Mouse (Mus musculus): Measurements from ENCODE around the gene Elp4. TPM values are rescaled to one million over a fixed set of nuclear protein-coding genes. Genes with fewer than 3 reads are reported as not detected.

Elp4 gene
- polyA plus RNA-seq, 1 experiment from 2014 or later, result 13.5 TPM

GRCm38 (mm10) chr2:105890816-105891215 lies 13.5 kb downstream of the Elp4 start:
- DNase-seq (ENCODE audit: low read depth, low spot score) (no peak), ATAC-seq (no peak)
- no peak for TF ChIP-seq CTCF (IDR thresholded peaks at IDR 0.05)
- in situ Hi-C loops (cut with MboI; ENCODE audit: low pct_unique_long_range_greater_than_20kb), result no loop called here
- no peaks in the 10 kb centered on the region for H3K27me3 ChIP-seq
- POLR2A ChIA-PET, result no interaction called here
- CTCF ChIA-PET, result interaction anchor here (1.5 to 1.7 kb wide), 2 partner anchors 11 to 12 kb away, joined by 3 to 5 read pairs; no protein-coding TSS in a partner anchor

- ATAC-seq (no peak), DNase-seq (ENCODE audit: low read depth, low spot score) (no peak)
- CTCF ChIA-PET, result no interaction called here
- POLR2A ChIA-PET, result no interaction called here
- in situ Hi-C loops (cut with MboI; ENCODE audit: low pct_unique_long_range_greater_than_20kb), result no loop called here
- no peaks in the 10 kb centered on the region for H3K27me3 ChIP-seq
- TF ChIP-seq CTCF (IDR thresholded peaks at IDR 0.05), result no peak
Observed at GRCm38 (mm10) chr2:105873403-105873802, 31.0 kb downstream of the Elp4 start.

DNA sequence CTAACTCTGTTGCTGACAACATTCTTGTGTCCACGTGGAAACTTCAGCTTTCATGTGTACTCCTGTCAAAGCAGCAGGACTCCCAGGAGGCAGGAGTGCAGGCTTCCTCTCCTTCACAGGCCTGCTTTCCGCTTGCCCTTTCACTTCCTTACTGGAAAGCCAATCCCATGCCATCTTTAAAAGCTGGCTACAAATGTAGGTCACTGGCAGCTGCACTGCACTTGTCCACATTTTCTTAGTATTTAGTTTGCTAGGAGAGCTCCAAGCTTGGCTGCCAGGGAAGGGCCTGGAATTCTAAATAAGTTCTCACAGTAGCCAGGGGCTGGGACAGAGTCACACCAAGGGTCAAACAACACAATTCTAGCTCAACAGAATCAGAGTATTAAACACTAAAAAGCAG lies 49.6 kb downstream of the Elp4 start:
- ATAC-seq (no peak), DNase-seq (ENCODE audit: low read depth, low spot score) (no peak)
- ChIA-PET CTCF (interaction anchor here (0.6 kb wide), 1 partner anchor 283 kb away, joined by 3 read pairs; no protein-coding TSS in a partner anchor), POLR2A (no interaction called here)
- in situ Hi-C loops (cut with MboI; ENCODE audit: low pct_unique_long_range_greater_than_20kb), result no loop called here
- TF ChIP-seq CTCF (IDR thresholded peaks at IDR 0.05), result no peak
- H3K27me3 ChIP-seq, result no peaks in the 10 kb centered on the region

DNA sequence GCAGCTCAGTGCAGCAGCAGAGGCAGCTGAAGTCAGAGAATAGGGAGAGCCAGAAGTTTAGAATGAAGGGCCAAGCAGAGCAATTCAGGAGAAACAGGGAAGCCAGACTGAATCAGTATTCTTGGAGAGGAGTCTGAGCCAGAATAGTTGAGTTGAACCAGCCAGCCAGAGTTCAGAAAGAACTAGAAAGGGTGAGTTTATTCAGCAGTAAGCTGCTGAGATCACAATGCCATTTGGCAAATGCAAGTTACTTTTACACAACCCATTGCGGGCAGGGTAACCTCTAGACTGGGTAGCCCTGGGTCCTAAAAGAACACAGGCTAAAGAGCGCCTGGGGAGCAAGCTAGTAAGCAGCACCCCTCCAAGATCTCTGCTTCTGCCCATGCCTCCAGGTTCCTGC lies 51.4 kb downstream of the Elp4 start:
- DNase-seq (ENCODE audit: low read depth, low spot score), result no peak
- CTCF ChIA-PET, result no interaction called here
- TF ChIP-seq CTCF (IDR thresholded peaks at IDR 0.05), result no peak
- ATAC-seq, result no peak
- POLR2A ChIA-PET, result no interaction called here
- H3K27me3 ChIP-seq, result no peaks in the 10 kb centered on the region
- in situ Hi-C loops (cut with MboI; ENCODE audit: low pct_unique_long_range_greater_than_20kb), result no loop called here

DNA sequence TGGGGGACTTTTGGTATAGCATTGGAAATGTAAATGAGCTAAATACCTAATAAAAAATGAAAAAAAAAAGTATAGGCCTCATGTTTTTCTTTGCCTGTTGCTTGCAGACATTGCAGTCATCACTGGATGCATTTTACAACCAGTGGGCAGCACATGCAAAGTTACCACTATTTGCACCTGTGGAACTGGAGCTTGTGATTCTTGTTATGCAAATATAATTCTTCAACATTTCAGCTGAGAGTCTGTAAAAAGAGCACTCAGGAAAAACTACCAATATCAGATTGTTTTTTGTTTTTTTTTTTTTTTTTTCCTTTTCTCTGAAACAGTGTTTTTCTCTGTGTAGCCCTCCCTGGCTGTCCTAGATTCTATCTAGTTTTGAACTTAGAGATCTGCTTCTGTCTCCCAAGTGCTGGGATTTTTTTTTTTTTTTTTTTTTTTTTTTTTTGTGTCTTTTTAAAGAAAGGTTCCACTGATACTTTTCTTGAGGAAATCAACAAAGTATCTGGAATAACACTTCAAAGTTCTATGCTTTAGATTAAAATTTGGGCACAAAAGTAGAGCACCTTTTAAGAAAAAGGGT lies 52.6 kb downstream of the Elp4 start:
- POLR2A ChIA-PET, result interaction anchor here (0.7 kb wide), 1 partner anchor 129 kb away, joined by 6 read pairs; no protein-coding TSS in a partner anchor
- ATAC-seq (no peak), DNase-seq (ENCODE audit: low read depth, low spot score) (no peak)
- TF ChIP-seq CTCF (IDR thresholded peaks at IDR 0.05), result no peak
- CTCF ChIA-PET, result no interaction called here
- H3K27me3 ChIP-seq, result no peaks in the 10 kb centered on the region
- in situ Hi-C loops (cut with MboI; ENCODE audit: low pct_unique_long_range_greater_than_20kb), result no loop called here

DNA sequence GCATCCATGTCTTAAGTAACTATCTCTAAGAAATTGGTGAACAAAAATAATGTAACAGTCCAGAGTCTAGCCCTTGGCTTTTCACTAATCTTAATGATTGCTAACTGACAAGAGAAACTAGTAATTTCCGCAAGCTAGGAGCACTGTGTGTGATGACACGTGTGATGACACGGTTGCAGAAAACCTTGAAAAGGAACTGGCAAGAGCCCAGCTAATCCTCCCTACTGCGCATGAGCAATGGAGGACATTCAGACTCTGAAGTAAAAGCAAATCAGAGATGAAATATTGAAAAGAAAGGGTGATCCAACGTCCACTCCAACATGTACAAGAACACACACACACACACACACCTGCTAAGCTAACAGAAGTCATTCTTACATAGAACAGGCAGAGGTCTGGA lies 61.2 kb downstream of the Elp4 start:
- no peak for DNase-seq (ENCODE audit: low read depth, low spot score)
- no peaks in the 10 kb centered on the region for H3K27me3 ChIP-seq
- ChIA-PET POLR2A (interaction anchor here (0.6 kb wide), 1 partner anchor 355 kb away, joined by 5 read pairs; no protein-coding TSS in a partner anchor), CTCF (no interaction called here)
- in situ Hi-C loops (cut with MboI; ENCODE audit: low pct_unique_long_range_greater_than_20kb), result no loop called here
- TF ChIP-seq CTCF (IDR thresholded peaks at IDR 0.05), result no peak
- no peak for ATAC-seq

DNA sequence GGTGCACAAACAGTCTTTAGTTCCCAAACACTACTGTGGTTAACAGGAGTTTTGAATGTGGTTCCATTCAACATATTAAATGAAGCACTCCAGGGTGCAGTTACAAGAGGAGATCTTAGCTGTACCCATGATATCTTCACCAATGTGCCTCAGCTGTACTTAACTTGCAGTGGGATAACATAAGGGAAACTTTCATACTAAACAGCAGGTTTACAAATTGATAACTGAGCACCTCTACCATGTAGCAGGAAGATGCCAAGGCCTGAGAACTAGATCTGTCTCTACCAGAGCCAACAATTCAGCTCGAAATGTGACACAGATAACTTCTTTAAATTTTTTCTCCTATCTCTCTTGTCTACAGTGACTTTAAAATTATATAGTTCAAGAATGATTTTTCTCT lies 86.4 kb downstream of the Elp4 start:
- CTCF ChIA-PET, result no interaction called here
- ATAC-seq (no peak), DNase-seq (ENCODE audit: low read depth, low spot score) (no peak)
- in situ Hi-C loops (cut with MboI; ENCODE audit: low pct_unique_long_range_greater_than_20kb), result no loop called here
- no peaks in the 10 kb centered on the region for H3K27me3 ChIP-seq
- POLR2A ChIA-PET, result no interaction called here
- no peak for TF ChIP-seq CTCF (IDR thresholded peaks at IDR 0.05)

DNA sequence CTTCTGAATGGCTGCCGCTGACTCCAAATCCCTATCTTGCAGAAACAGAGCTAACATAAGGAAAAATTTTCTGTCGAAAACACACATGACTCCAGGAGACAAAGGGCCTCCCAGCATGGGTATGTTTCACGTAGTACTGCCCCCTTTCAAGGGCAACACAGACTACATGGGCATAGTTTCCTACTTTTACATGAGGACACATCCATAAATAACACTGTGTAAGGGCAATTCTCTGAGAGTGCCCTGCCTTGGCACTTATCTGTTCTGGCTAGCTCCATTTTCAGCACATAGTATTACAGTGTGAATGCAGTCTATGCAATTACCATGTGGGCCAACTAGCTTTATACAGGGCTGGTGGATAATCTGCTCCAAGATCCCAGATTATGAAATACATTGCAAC lies 89.2 kb downstream of the Elp4 start:
- in situ Hi-C loops (cut with MboI; ENCODE audit: low pct_unique_long_range_greater_than_20kb), result no loop called here
- ATAC-seq (no peak), DNase-seq (ENCODE audit: low read depth, low spot score) (no peak)
- CTCF ChIA-PET, result interaction anchor here (1.2 kb wide), 1 partner anchor 8 kb away, joined by 3 read pairs; no protein-coding TSS in a partner anchor
- H3K27me3 ChIP-seq, result no peaks in the 10 kb centered on the region
- POLR2A ChIA-PET, result no interaction called here
- TF ChIP-seq CTCF (IDR thresholded peaks at IDR 0.05), result no peak

GRCm38 (mm10) chr2:105813041-105813440 lies 91.3 kb downstream of the Elp4 start:
- CTCF ChIA-PET, result no interaction called here
- ATAC-seq, result no peak
- POLR2A ChIA-PET, result no interaction called here
- no peak for TF ChIP-seq CTCF (IDR thresholded peaks at IDR 0.05)
- in situ Hi-C loops (cut with MboI; ENCODE audit: low pct_unique_long_range_greater_than_20kb), result no loop called here
- no peaks in the 10 kb centered on the region for H3K27me3 ChIP-seq
- DNase-seq (ENCODE audit: low read depth, low spot score), result no peak

- ChIA-PET CTCF (no interaction called here), POLR2A (no interaction called here)
- DNase-seq (ENCODE audit: low read depth, low spot score) (no peak), ATAC-seq (no peak)
- in situ Hi-C loops (cut with MboI; ENCODE audit: low pct_unique_long_range_greater_than_20kb), result no loop called here
- TF ChIP-seq CTCF (IDR thresholded peaks at IDR 0.05), result no peak
- H3K27me3 ChIP-seq, result no peaks in the 10 kb centered on the region
Observed at GRCm38 (mm10) chr2:105810286-105810685, 94.1 kb downstream of the Elp4 start.

DNA sequence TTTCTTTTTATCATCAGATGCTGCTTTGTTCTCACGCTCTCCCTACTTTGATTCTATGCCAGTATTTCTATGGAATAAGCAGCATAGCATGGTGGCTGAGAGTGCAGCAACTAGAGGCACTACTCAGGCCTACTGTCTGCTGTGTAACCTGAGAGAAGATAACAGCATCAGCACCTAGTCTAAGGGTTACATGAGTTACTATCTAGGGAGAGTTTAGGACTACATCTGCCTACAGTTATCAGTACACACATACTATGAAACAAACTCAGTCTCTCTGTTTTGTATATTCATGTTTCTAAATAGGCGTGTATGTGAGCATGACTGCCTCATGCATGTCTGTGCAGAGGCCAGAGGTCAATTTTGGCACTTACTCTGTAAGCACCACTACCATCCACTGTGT lies 97.8 kb downstream of the Elp4 start:
- in situ Hi-C loops (cut with MboI; ENCODE audit: low pct_unique_long_range_greater_than_20kb), result no loop called here
- POLR2A ChIA-PET, result no interaction called here

GRCm38 (mm10) chr2:105806047-105806446 lies 98.3 kb downstream of the Elp4 start:
- TF ChIP-seq CTCF (IDR thresholded peaks at IDR 0.05), result no peak
- no peak for ATAC-seq
- POLR2A ChIA-PET, result no interaction called here
- no peak for DNase-seq (ENCODE audit: low read depth, low spot score)
- CTCF ChIA-PET, result no interaction called here
- H3K27me3 ChIP-seq, result no peaks in the 10 kb centered on the region
- in situ Hi-C loops (cut with MboI; ENCODE audit: low pct_unique_long_range_greater_than_20kb), result no loop called here

More for the DNA sequence above, 97.8 kb downstream of the Elp4 start:
- CTCF ChIA-PET, result no interaction called here
- TF ChIP-seq CTCF (IDR thresholded peaks at IDR 0.05), result no peak
- H3K27me3 ChIP-seq, result no peaks in the 10 kb centered on the region
- no peak for DNase-seq (ENCODE audit: low read depth, low spot score)
- no peak for ATAC-seq

All from Patski (cell line).